Mouse (Mus musculus): ENCODE measurements at regions not wholly inside any gene's neighbourhood (a gene's known extent, or its start where the extent isn't known, plus 50 kb on each side); places are given as distances from the start of the nearest gene placed in this dataset.

DNA sequence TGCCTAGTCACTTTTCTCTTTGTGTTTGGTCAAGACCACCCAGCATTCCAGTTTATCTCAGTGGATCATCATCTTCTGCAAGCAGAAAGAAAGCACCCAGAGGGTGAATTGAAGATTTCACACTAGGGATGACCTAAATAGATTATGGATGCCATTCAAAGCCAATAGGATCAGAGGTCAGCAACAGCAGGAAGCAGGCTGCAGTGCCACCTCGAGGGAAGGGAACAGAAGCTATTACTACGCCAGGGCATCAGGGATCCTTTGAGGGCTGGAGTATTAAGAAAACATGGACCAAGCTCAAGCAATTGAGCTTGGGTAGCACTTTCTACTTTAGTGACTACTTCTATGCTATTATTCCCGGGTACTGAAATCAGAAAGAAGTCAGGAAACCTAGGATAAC is 307.1 kb upstream of the Pitrm1 start:
- ATAC-seq (ENCODE audit: insufficient number of reproducible peaks, insufficient read depth, low FRiP score, low read depth) = no peak
- 59% methylated on average over 3 of the region's 3 CpGs for WGBS
- no peaks in the 10 kb centered on the region for H3K9me3 ChIP-seq (ENCODE audit: control insufficient read depth, low read depth, low read length)
- no peak overlapping the region for H3K9ac ChIP-seq (replicated peaks; ENCODE audit: low read depth, low read length)
- no peaks in the 10 kb centered on the region for H3K36me3 ChIP-seq (ENCODE audit: control insufficient read depth, insufficient read depth, low read length)
- H3K4me2 ChIP-seq (replicated peaks; ENCODE audit: low read depth, low read length) = no peak overlapping the region
- no peaks in the 10 kb centered on the region for H3K4me1 ChIP-seq (ENCODE audit: control insufficient read depth, insufficient read depth, low read length)
- no peak overlapping the region for H3K4me3 ChIP-seq (ENCODE audit: low read depth, low read length)
- no peaks in the 10 kb centered on the region for H3K27me3 ChIP-seq (ENCODE audit: control insufficient read depth, insufficient read depth, low read length)
- no peak overlapping the region for H3K27ac ChIP-seq (ENCODE audit: low read length)

DNA sequence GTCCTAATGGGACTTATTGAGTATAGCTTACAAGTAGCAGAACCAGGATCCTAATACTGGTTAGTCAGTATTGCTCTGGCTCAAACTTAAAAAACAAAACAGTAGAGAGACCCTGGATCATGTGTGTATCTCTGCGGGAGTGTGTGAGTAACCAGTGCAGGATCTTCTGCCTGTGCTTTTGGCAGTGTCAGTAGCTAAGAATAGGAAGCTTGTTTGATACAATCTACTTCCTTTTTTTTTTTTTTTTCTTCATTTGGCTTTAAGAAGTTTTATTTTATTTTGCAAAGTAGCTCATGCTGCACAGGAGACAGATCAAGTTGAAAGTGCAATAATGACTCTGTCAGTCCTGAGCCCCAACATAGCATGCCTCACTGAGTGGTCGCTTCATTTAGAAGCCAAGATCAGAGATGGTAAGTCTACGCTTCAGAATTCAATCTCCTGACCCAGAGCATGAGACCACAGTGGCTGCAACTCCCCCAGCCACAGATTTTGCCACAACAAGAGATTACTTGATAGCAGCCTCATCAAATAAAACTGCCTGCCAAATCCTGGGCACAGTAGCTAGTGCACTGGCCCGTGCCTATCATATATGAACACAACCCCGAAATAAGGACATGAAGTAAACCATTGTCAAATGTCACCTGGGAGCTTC is 306.4 kb upstream of the Pitrm1 start:
- H3K4me2 ChIP-seq (replicated peaks; ENCODE audit: low read depth, low read length) = no peak overlapping the region
- H3K36me3 ChIP-seq (ENCODE audit: control insufficient read depth, insufficient read depth, low read length) = no peaks in the 10 kb centered on the region
- no peaks in the 10 kb centered on the region for H3K4me1 ChIP-seq (ENCODE audit: control insufficient read depth, insufficient read depth, low read length)
- no peak overlapping the region for H3K9ac ChIP-seq (replicated peaks; ENCODE audit: low read depth, low read length)
- no peak overlapping the region for H3K4me3 ChIP-seq (ENCODE audit: low read depth, low read length)
- H3K27me3 ChIP-seq (ENCODE audit: control insufficient read depth, insufficient read depth, low read length) = no peaks in the 10 kb centered on the region
- ATAC-seq (ENCODE audit: insufficient number of reproducible peaks, insufficient read depth, low FRiP score, low read depth) = no peak
- WGBS = 86% methylated on average over 5 of the region's 5 CpGs
- no peak overlapping the region for H3K27ac ChIP-seq (ENCODE audit: low read length)
- H3K9me3 ChIP-seq (ENCODE audit: control insufficient read depth, low read depth, low read length) = no peaks in the 10 kb centered on the region

DNA sequence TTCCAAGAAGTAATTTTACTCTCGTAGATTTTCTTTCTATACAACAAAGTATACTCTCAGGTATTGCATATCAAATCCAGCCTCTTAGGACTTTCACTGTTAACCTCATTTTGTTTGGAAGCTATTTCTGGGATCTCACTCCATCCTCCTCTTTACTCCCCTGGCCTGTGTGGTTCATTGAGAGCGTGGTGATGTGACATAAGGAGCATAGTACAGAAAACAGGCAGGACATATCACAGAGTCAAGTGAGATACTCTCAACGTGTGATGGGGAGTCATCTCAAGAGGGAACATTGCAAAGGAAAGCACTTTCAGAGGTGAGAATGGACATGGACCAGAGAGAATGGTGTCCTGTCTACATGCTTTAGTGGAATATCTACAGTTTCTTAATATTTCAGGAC is 297.8 kb upstream of the Pitrm1 start:
- no peak overlapping the region for H3K27ac ChIP-seq (ENCODE audit: low read length)
- H3K4me2 ChIP-seq (replicated peaks; ENCODE audit: low read depth, low read length) = no peak overlapping the region
- H3K36me3 ChIP-seq (ENCODE audit: control insufficient read depth, insufficient read depth, low read length) = no peaks in the 10 kb centered on the region
- no peak overlapping the region for H3K4me3 ChIP-seq (ENCODE audit: low read depth, low read length)
- WGBS = 88% methylated on average over 3 of the region's 3 CpGs
- H3K9me3 ChIP-seq (ENCODE audit: control insufficient read depth, low read depth, low read length) = no peaks in the 10 kb centered on the region
- no peaks in the 10 kb centered on the region for H3K27me3 ChIP-seq (ENCODE audit: control insufficient read depth, insufficient read depth, low read length)
- ATAC-seq (ENCODE audit: insufficient number of reproducible peaks, insufficient read depth, low FRiP score, low read depth) = no peak
- H3K9ac ChIP-seq (replicated peaks; ENCODE audit: low read depth, low read length) = no peak overlapping the region
- H3K4me1 ChIP-seq (ENCODE audit: control insufficient read depth, insufficient read depth, low read length) = no peaks in the 10 kb centered on the region

DNA sequence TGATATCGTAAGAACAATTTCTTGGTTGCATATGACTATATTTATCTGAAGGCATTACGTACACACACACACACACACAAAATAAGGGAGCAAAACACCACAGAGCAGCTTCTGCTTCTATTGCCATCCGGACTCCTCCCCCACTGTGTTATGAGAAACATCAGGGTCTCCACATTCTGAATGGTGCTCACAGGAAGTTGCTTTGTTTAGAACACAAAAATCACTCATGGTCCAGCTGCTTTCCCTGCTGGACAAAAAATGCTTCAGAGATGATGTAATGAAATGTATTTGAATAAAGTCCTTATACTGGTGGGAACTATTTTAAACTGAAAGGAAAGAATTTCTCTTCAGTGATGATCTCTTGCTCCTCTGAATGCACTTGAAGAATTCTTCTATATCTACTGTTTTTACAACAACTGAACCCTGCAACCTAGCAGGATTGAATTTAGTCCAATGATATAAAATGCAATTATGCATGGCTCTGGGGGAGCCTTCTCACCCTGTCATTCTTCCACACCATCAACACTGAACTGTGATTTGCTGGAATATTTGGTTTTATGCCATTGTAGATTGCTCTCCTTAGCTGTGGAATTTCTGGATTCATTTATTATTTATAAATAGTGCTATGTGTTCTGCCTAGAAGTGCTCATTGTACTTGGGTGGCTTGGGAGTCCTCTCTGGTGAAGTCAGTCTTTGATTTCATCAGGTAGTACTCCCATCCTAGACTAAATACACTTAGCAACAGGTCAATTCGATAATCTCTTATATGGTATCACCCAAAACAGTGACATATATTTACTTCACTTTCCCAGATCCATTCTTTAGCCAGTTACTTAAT is 296.7 kb upstream of the Pitrm1 start:
- Histone ChIP-seq H3K27ac (ENCODE audit: low read length) (0 out of 2 replicates have a peak overlapping the region, but pooled peaks have one; percentile 29), H3K4me3 (ENCODE audit: low read depth, low read length) (no peak overlapping the region), H3K27me3 (ENCODE audit: control insufficient read depth, insufficient read depth, low read length) (no peaks in the 10 kb centered on the region), H3K9me3 (ENCODE audit: control insufficient read depth, low read depth, low read length) (no peaks in the 10 kb centered on the region), H3K9ac (replicated peaks; ENCODE audit: low read depth, low read length) (no peak overlapping the region), H3K4me2 (replicated peaks; ENCODE audit: low read depth, low read length) (no peak overlapping the region), H3K36me3 (ENCODE audit: control insufficient read depth, insufficient read depth, low read length) (no peaks in the 10 kb centered on the region), H3K4me1 (ENCODE audit: control insufficient read depth, insufficient read depth, low read length) (no peaks in the 10 kb centered on the region)
- ATAC-seq (ENCODE audit: insufficient number of reproducible peaks, insufficient read depth, low FRiP score, low read depth) = peak; percentile 69; the same call in 1 of the 2 replicates
- 70% methylated on average over 4 of the region's 4 CpGs for WGBS

DNA sequence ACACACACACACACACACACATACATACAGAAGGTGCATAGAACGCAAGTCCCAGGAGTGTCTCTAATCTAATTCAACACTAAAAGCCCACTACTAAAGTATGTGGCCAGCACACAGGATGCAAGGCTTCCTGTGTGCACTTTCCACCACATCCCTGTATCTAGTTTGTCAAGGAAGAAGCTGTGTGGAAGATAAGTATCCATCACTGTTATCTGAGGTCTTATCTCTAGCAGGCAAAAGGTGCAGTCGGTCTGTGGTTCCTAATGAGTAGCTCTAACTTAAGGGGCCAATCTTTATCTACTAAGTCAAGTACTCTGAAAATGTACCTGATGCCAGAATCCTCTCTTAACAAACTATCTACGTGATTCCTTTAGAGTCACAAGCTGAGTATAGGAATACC is 295.8 kb upstream of the Pitrm1 start:
- H3K4me1 ChIP-seq (ENCODE audit: control insufficient read depth, insufficient read depth, low read length) = no peaks in the 10 kb centered on the region
- no peak overlapping the region for H3K4me3 ChIP-seq (ENCODE audit: low read depth, low read length)
- no peaks in the 10 kb centered on the region for H3K36me3 ChIP-seq (ENCODE audit: control insufficient read depth, insufficient read depth, low read length)
- no peaks in the 10 kb centered on the region for H3K9me3 ChIP-seq (ENCODE audit: control insufficient read depth, low read depth, low read length)
- no peaks in the 10 kb centered on the region for H3K27me3 ChIP-seq (ENCODE audit: control insufficient read depth, insufficient read depth, low read length)
- no peak for ATAC-seq (ENCODE audit: insufficient number of reproducible peaks, insufficient read depth, low FRiP score, low read depth)
- 68% methylated on average over 3 of the region's 3 CpGs for WGBS
- no peak overlapping the region for H3K4me2 ChIP-seq (replicated peaks; ENCODE audit: low read depth, low read length)
- H3K27ac ChIP-seq (ENCODE audit: low read length) = no peak overlapping the region
- H3K9ac ChIP-seq (replicated peaks; ENCODE audit: low read depth, low read length) = no peak overlapping the region

DNA sequence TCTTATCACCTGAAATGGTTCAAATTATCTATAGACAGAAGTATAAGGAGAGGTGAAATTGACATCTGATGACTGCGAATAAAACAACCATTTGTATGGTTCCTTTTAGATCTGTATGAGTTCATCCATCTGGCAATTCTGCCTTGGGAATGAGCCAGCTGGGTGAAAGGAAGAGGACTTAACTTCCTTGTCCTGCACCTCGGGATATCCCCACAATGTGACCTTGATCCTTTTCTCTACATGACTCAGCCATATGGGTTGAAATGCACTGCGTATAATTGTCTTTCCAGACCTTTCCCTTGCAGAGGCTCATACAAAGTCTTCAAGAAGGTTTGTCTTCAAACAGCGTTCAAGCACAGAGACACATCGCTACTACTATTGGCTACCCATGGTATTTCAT is 292.6 kb upstream of the Pitrm1 start:
- H3K27ac ChIP-seq (ENCODE audit: low read length) = no peak overlapping the region
- H3K9me3 ChIP-seq (ENCODE audit: control insufficient read depth, low read depth, low read length) = no peaks in the 10 kb centered on the region
- no peak overlapping the region for H3K4me2 ChIP-seq (replicated peaks; ENCODE audit: low read depth, low read length)
- H3K27me3 ChIP-seq (ENCODE audit: control insufficient read depth, insufficient read depth, low read length) = no peaks in the 10 kb centered on the region
- no peaks in the 10 kb centered on the region for H3K36me3 ChIP-seq (ENCODE audit: control insufficient read depth, insufficient read depth, low read length)
- 87% methylated on average over 5 of the region's 5 CpGs for WGBS
- H3K4me1 ChIP-seq (ENCODE audit: control insufficient read depth, insufficient read depth, low read length) = no peaks in the 10 kb centered on the region
- H3K4me3 ChIP-seq (ENCODE audit: low read depth, low read length) = no peak overlapping the region
- ATAC-seq (ENCODE audit: insufficient number of reproducible peaks, insufficient read depth, low FRiP score, low read depth) = no peak
- H3K9ac ChIP-seq (replicated peaks; ENCODE audit: low read depth, low read length) = no peak overlapping the region

DNA sequence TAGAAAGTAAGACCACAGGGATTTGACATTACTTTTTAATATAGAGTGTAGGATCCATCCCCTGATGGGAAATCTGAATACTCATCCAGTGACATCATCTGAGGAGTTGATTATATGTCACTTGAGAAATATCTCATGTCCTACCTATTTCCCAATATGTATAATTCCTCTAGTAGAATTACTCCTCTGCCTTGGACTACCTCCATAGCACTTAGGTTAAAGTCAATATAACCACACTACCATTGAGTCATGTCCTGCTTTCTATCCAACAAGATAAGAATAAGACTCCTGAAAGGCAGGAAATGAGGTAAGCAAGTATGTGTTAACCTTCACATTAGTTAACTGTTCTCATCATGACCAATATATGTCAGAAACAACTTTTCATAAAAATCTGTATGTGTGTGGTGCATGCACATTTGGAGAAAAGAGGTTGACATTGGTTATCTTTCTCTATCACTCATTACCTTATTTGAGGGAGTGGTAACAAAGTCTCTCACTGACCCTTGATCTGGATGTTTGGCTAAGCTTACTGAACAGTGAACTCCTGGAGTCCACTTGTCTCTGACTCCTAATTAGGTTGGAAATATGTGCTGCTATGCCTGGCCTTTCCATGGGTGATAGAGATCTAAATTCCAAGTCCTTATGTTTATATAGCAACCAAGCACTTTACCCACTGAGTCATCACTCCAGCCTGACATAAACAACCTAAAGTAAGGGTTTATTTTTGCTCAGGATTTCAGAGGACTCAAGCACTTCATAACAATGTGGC is 292.0 kb upstream of the Pitrm1 start:
- no peak for ATAC-seq (ENCODE audit: insufficient number of reproducible peaks, insufficient read depth, low FRiP score, low read depth)
- Histone ChIP-seq H3K4me2 (replicated peaks; ENCODE audit: low read depth, low read length) (no peak overlapping the region), H3K9ac (replicated peaks; ENCODE audit: low read depth, low read length) (no peak overlapping the region), H3K27me3 (ENCODE audit: control insufficient read depth, insufficient read depth, low read length) (no peaks in the 10 kb centered on the region), H3K9me3 (ENCODE audit: control insufficient read depth, low read depth, low read length) (no peaks in the 10 kb centered on the region), H3K36me3 (ENCODE audit: control insufficient read depth, insufficient read depth, low read length) (no peaks in the 10 kb centered on the region), H3K27ac (ENCODE audit: low read length) (no peak overlapping the region), H3K4me3 (ENCODE audit: low read depth, low read length) (no peak overlapping the region), H3K4me1 (ENCODE audit: control insufficient read depth, insufficient read depth, low read length) (no peaks in the 10 kb centered on the region)

DNA sequence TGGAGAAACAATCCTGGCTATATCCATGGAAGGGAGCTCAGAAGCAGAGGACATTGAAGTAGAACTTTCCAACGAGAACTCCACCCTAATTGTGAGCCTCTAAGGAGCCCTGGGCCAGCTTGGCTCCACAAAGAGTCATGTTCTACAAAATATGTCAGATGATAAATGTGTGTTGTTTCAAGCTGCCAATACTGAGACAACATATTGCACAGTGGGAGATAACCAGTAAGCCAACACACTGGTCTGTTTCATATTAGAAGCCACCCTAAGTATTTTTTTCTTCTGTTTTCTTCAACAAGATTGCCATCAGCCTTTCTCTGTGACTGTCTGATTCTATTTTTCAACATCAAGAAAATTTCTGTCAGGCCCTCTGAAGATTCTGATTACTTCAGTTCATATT is 289.5 kb upstream of the Pitrm1 start:
- H3K4me3 ChIP-seq (ENCODE audit: low read depth, low read length) = no peak overlapping the region
- 70% methylated on average over 1 of the region's 1 CpGs for WGBS
- H3K36me3 ChIP-seq (ENCODE audit: control insufficient read depth, insufficient read depth, low read length) = no peaks in the 10 kb centered on the region
- no peaks in the 10 kb centered on the region for H3K27me3 ChIP-seq (ENCODE audit: control insufficient read depth, insufficient read depth, low read length)
- no peak for ATAC-seq (ENCODE audit: insufficient number of reproducible peaks, insufficient read depth, low FRiP score, low read depth)
- H3K9me3 ChIP-seq (ENCODE audit: control insufficient read depth, low read depth, low read length) = no peaks in the 10 kb centered on the region
- no peaks in the 10 kb centered on the region for H3K4me1 ChIP-seq (ENCODE audit: control insufficient read depth, insufficient read depth, low read length)
- H3K27ac ChIP-seq (ENCODE audit: low read length) = no peak overlapping the region
- no peak overlapping the region for H3K4me2 ChIP-seq (replicated peaks; ENCODE audit: low read depth, low read length)
- H3K9ac ChIP-seq (replicated peaks; ENCODE audit: low read depth, low read length) = no peak overlapping the region

Measured in stomach, embryonic 14.5 days (tissue).